Mouse (Mus musculus): ENCODE measurements around the gene Olfr774. TPM values are rescaled to one million over a fixed set of nuclear protein-coding genes. Genes with fewer than 3 reads are reported as not detected.
"Not testable (repeated sequence)": the region's sequence is repeated elsewhere in the genome, so short reads cannot be mapped to it uniquely, and the experiment has no call there.

Olfr774 gene
- polyA plus RNA-seq (2014; fragmentation: Nextera tagmentation; extraction: Ambion mirVana), result not detected in 2 replicates

GRCm38 (mm10) chr10:129235904-129236303, at the start of gene Olfr774:
TSS of gene Olfr774 (plus strand) at chr10:129236204.
- no peaks in the 10 kb centered on the region for H3K27me3 ChIP-seq (ENCODE audit: control insufficient read depth, insufficient read depth, low read length)
- WGBS (ENCODE audit: insufficient replicate concordance), result 67% methylated on average over 2 of the region's 2 CpGs
- H3K4me2 ChIP-seq, result no peak within 1 kb of the TSS
- no peak for ATAC-seq (replicated peaks; ENCODE audit: insufficient number of reproducible peaks, low FRiP score, low TSS enrichment)
- no peaks in the 10 kb centered on the region for H3K9me3 ChIP-seq (replicated peaks; ENCODE audit: control insufficient read depth, low read length)
- H3K36me3 ChIP-seq (ENCODE audit: control insufficient read depth, insufficient read depth, low read length), result no peaks in the 10 kb centered on the region
- H3K4me1 ChIP-seq (ENCODE audit: control insufficient read depth, insufficient read depth, low read length), result no peaks in the 10 kb centered on the region
- H3K9ac ChIP-seq (ENCODE audit: low read depth, low read length), result no peak within 1 kb of the TSS
- no peak within 1 kb of the TSS for H3K27ac ChIP-seq (ENCODE audit: low read depth, low read length)
- H3K4me3 ChIP-seq (ENCODE audit: low read depth, low read length), result no peak within 1 kb of the TSS

- not testable (repeated sequence) for H3K9ac ChIP-seq (ENCODE audit: low read depth, low read length); H3K4me1 ChIP-seq (ENCODE audit: control insufficient read depth, insufficient read depth, low read length); H3K4me3 ChIP-seq (ENCODE audit: low read depth, low read length); H3K36me3 ChIP-seq (ENCODE audit: control insufficient read depth, insufficient read depth, low read length); H3K27me3 ChIP-seq (ENCODE audit: control insufficient read depth, insufficient read depth, low read length); H3K27ac ChIP-seq (ENCODE audit: low read depth, low read length); ATAC-seq (replicated peaks; ENCODE audit: insufficient number of reproducible peaks, low FRiP score, low TSS enrichment); H3K4me2 ChIP-seq; H3K9me3 ChIP-seq (replicated peaks; ENCODE audit: control insufficient read depth, low read length)
These were observed 48.7 kb upstream of the Olfr774 start, which contains the start of gene Olfr773 for GRCm38 (mm10) chr10:129187319-129187718. TSS of gene Olfr773 (minus strand) at chr10:129187419.

GRCm38 (mm10) chr10:129230737-129231136, 5.3 kb upstream of the Olfr774 start:
- Histone ChIP-seq H3K4me3 (ENCODE audit: low read depth, low read length) (no peak overlapping the region), H3K27ac (ENCODE audit: low read depth, low read length) (no peak overlapping the region), H3K4me2 (no peak overlapping the region), H3K27me3 (ENCODE audit: control insufficient read depth, insufficient read depth, low read length) (no peaks in the 10 kb centered on the region), H3K4me1 (ENCODE audit: control insufficient read depth, insufficient read depth, low read length) (no peaks in the 10 kb centered on the region), H3K36me3 (ENCODE audit: control insufficient read depth, insufficient read depth, low read length) (no peaks in the 10 kb centered on the region), H3K9me3 (replicated peaks; ENCODE audit: control insufficient read depth, low read length) (no peaks in the 10 kb centered on the region; the same call in 1 of the 2 replicates), H3K9ac (ENCODE audit: low read depth, low read length) (no peak overlapping the region)
- WGBS (ENCODE audit: insufficient replicate concordance), result 74% methylated on average over 1 of the region's 1 CpGs
- no peak for ATAC-seq (replicated peaks; ENCODE audit: insufficient number of reproducible peaks, low FRiP score, low TSS enrichment)

GRCm38 (mm10) chr10:129248112-129248511, 12.1 kb downstream of the Olfr774 start, which contains the start of gene Olfr775:
TSS of gene Olfr775 (plus strand) at chr10:129248412.
- ATAC-seq (replicated peaks; ENCODE audit: insufficient number of reproducible peaks, low FRiP score, low TSS enrichment), result no peak
- H3K36me3 ChIP-seq (ENCODE audit: control insufficient read depth, insufficient read depth, low read length), result no peaks in the 10 kb centered on the region
- no peaks in the 10 kb centered on the region for H3K27me3 ChIP-seq (ENCODE audit: control insufficient read depth, insufficient read depth, low read length)
- no peak within 1 kb of the TSS for H3K4me3 ChIP-seq (ENCODE audit: low read depth, low read length)
- no peak within 1 kb of the TSS for H3K9ac ChIP-seq (ENCODE audit: low read depth, low read length)
- H3K27ac ChIP-seq (ENCODE audit: low read depth, low read length), result no peak within 1 kb of the TSS
- H3K4me2 ChIP-seq, result no peak within 1 kb of the TSS
- 69% methylated on average over 3 of the region's 3 CpGs for WGBS (ENCODE audit: insufficient replicate concordance)
- no peaks in the 10 kb centered on the region for H3K4me1 ChIP-seq (ENCODE audit: control insufficient read depth, insufficient read depth, low read length)
- no peaks in the 10 kb centered on the region for H3K9me3 ChIP-seq (replicated peaks; ENCODE audit: control insufficient read depth, low read length)

GRCm38 (mm10) chr10:129258827-129259226, 22.8 kb downstream of the Olfr774 start, which contains the start of gene Olfr776:
TSS of gene Olfr776 (plus strand) at chr10:129259127.
- Histone ChIP-seq H3K27ac (ENCODE audit: low read depth, low read length) (no peak within 1 kb of the TSS), H3K36me3 (ENCODE audit: control insufficient read depth, insufficient read depth, low read length) (no peaks in the 10 kb centered on the region), H3K4me2 (no peak within 1 kb of the TSS), H3K9ac (ENCODE audit: low read depth, low read length) (no peak within 1 kb of the TSS), H3K27me3 (ENCODE audit: control insufficient read depth, insufficient read depth, low read length) (no peaks in the 10 kb centered on the region), H3K4me1 (ENCODE audit: control insufficient read depth, insufficient read depth, low read length) (no peaks in the 10 kb centered on the region), H3K9me3 (replicated peaks; ENCODE audit: control insufficient read depth, low read length) (no peaks in the 10 kb centered on the region), H3K4me3 (ENCODE audit: low read depth, low read length) (no peak within 1 kb of the TSS)
- ATAC-seq (replicated peaks; ENCODE audit: insufficient number of reproducible peaks, low FRiP score, low TSS enrichment), result no peak

GRCm38 (mm10) chr10:129271081-129271535, 35.1 kb downstream of the Olfr774 start, which contains the start of gene Olfr777:
TSS of gene Olfr777 (minus strand) at chr10:129271485.
- Histone ChIP-seq H3K9me3 (replicated peaks; ENCODE audit: control insufficient read depth, low read length) (no peaks in the 10 kb centered on the region), H3K36me3 (ENCODE audit: control insufficient read depth, insufficient read depth, low read length) (no peaks in the 10 kb centered on the region), H3K9ac (ENCODE audit: low read depth, low read length) (no peak within 1 kb of the TSS), H3K4me1 (ENCODE audit: control insufficient read depth, insufficient read depth, low read length) (no peaks in the 10 kb centered on the region), H3K27ac (ENCODE audit: low read depth, low read length) (no peak within 1 kb of the TSS), H3K4me2 (no peak within 1 kb of the TSS), H3K27me3 (ENCODE audit: control insufficient read depth, insufficient read depth, low read length) (no peaks in the 10 kb centered on the region), H3K4me3 (ENCODE audit: low read depth, low read length) (no peak within 1 kb of the TSS)
- no peak for ATAC-seq (replicated peaks; ENCODE audit: insufficient number of reproducible peaks, low FRiP score, low TSS enrichment)
- WGBS (ENCODE audit: insufficient replicate concordance), result 87% methylated on average over 2 of the region's 2 CpGs

Other genes starting within 250 kb of the Olfr774 start
- not detected in 2 replicates for gene Olfr9, start 246.8 kb upstream of the Olfr774 start, polyA plus RNA-seq (2014; fragmentation: Nextera tagmentation; extraction: Ambion mirVana)
- gene Olfr763, start 225.4 kb upstream of the Olfr774 start, polyA plus RNA-seq (2014; fragmentation: Nextera tagmentation; extraction: Ambion mirVana), result not detected in 2 replicates
- gene Olfr764-ps1, start 196.3 kb upstream of the Olfr774 start, polyA plus RNA-seq (2014; fragmentation: Nextera tagmentation; extraction: Ambion mirVana), result not detected in 2 replicates
- not detected in 2 replicates for gene Olfr765, start 186.2 kb upstream of the Olfr774 start, polyA plus RNA-seq (2014; fragmentation: Nextera tagmentation; extraction: Ambion mirVana)
- not detected in 2 replicates for gene Olfr766-ps1, start 167.2 kb upstream of the Olfr774 start, polyA plus RNA-seq (2014; fragmentation: Nextera tagmentation; extraction: Ambion mirVana)
- not detected in 2 replicates for gene Olfr767, start 153.3 kb upstream of the Olfr774 start, polyA plus RNA-seq (2014; fragmentation: Nextera tagmentation; extraction: Ambion mirVana)
- gene Olfr768, start 136.8 kb upstream of the Olfr774 start, polyA plus RNA-seq (2014; fragmentation: Nextera tagmentation; extraction: Ambion mirVana), result not detected in 2 replicates
- gene Olfr769, start 118.3 kb upstream of the Olfr774 start, polyA plus RNA-seq (2014; fragmentation: Nextera tagmentation; extraction: Ambion mirVana), result not detected in 2 replicates
- not detected in 2 replicates for gene Olfr770, start 97.2 kb upstream of the Olfr774 start, polyA plus RNA-seq (2014; fragmentation: Nextera tagmentation; extraction: Ambion mirVana)
- gene Olfr771, start 71.5 kb upstream of the Olfr774 start, polyA plus RNA-seq (2014; fragmentation: Nextera tagmentation; extraction: Ambion mirVana), result not detected in 2 replicates
- gene Olfr772, start 58.3 kb upstream of the Olfr774 start, polyA plus RNA-seq (2014; fragmentation: Nextera tagmentation; extraction: Ambion mirVana), result not detected in 2 replicates
- not detected in 2 replicates for gene Olfr773, start 48.8 kb upstream of the Olfr774 start, polyA plus RNA-seq (2014; fragmentation: Nextera tagmentation; extraction: Ambion mirVana)
- gene Olfr775, start 12.2 kb downstream of the Olfr774 start, polyA plus RNA-seq (2014; fragmentation: Nextera tagmentation; extraction: Ambion mirVana), result not detected in 2 replicates
- not detected in 2 replicates for gene Olfr776, start 22.9 kb downstream of the Olfr774 start, polyA plus RNA-seq (2014; fragmentation: Nextera tagmentation; extraction: Ambion mirVana)
- not detected in 2 replicates for gene Olfr777, start 35.3 kb downstream of the Olfr774 start, polyA plus RNA-seq (2014; fragmentation: Nextera tagmentation; extraction: Ambion mirVana)
- not detected in 2 replicates for gene Olfr780, start 81.9 kb downstream of the Olfr774 start, polyA plus RNA-seq (2014; fragmentation: Nextera tagmentation; extraction: Ambion mirVana)
- not detected in 2 replicates for gene Olfr781, start 92.7 kb downstream of the Olfr774 start, polyA plus RNA-seq (2014; fragmentation: Nextera tagmentation; extraction: Ambion mirVana)
- gene Olfr782, start 112.6 kb downstream of the Olfr774 start, polyA plus RNA-seq (2014; fragmentation: Nextera tagmentation; extraction: Ambion mirVana), result not detected in 2 replicates
- not detected in 2 replicates for gene Olfr784, start 147.9 kb downstream of the Olfr774 start, polyA plus RNA-seq (2014; fragmentation: Nextera tagmentation; extraction: Ambion mirVana)
- not detected in 2 replicates for gene Olfr785, start 169.2 kb downstream of the Olfr774 start, polyA plus RNA-seq (2014; fragmentation: Nextera tagmentation; extraction: Ambion mirVana)
- not detected in 2 replicates for gene Olfr786, start 191.1 kb downstream of the Olfr774 start, polyA plus RNA-seq (2014; fragmentation: Nextera tagmentation; extraction: Ambion mirVana)
- gene Olfr787, start 225.7 kb downstream of the Olfr774 start, polyA plus RNA-seq (2014; fragmentation: Nextera tagmentation; extraction: Ambion mirVana), result not detected in 2 replicates
- gene Olfr788, start 234.8 kb downstream of the Olfr774 start, polyA plus RNA-seq (2014; fragmentation: Nextera tagmentation; extraction: Ambion mirVana), result not detected in 2 replicates
- not detected in 2 replicates for gene Olfr789, start 248.5 kb downstream of the Olfr774 start, polyA plus RNA-seq (2014; fragmentation: Nextera tagmentation; extraction: Ambion mirVana)